Mouse (Mus musculus) testis, adult 2 months (tissue): ENCODE measurements around the gene Pbxip1.

ENCODE experiments used
- CTCF ChIP-seq: fragments of 200-500 bp; IDR thresholded peaks from 2 replicates; pipeline ENCODE4 v1.5.1; 2012; ENCODE audit warnings: low read depth, mild to moderate bottlenecking, inconsistent platforms, low read length, moderate library complexity; ENCODE audit not compliant: control insufficient read depth, insufficient read depth, insufficient replicate concordance
- POLR2A ChIP-seq: fragments of 200-500 bp; IDR thresholded peaks from 2 replicates; pipeline ENCODE4 v1.6.1; 2012; ENCODE audit warnings: low read depth, mild to moderate bottlenecking, inconsistent platforms, low read length, moderate library complexity; ENCODE audit not compliant: control insufficient read depth

DNA sequence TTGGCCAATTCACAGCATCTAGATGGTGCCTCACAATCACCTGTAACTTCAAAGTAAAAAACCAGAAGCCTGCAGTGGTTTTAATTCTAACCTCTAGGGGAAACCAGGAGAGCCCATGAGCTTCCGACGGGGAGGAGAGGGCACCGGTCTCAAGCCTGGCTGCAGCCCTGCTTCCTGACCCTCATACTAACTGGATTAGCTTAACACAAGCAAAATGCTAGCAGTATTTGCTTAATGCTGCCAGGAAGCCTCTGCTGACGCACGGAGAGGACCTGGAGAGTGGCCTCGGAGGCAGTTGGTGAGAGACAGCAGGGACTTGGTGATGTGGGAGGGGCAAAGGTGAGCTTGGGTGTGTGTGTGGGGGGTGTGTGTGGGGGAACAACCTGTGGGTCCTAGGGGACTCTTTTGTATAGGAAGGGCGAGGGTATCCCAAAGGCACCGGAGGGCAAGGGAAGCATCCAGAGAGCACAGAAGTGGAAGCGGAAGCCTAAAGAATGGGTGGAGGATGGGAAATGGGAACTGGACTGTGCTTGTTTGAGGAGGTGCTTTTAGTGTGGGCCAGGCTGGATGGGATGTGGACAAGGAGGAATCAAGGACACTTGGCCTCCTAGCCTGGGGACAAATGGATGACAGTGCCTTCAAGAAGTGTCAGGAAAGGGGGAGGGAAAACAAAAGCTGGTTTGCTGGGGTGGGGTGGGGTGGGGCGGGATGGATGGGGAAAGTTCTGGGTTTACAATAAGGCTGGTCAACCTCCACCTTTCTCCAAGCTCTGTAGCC, 18.1 kb downstream of the Pbxip1 start, which contains the start of gene Pmvk:
- TF ChIP-seq CTCF, result no peak
- no peak for TF ChIP-seq POLR2A
